Mouse (Mus musculus) heart, embryonic 16.5 days (tissue): ENCODE measurements around the gene Gm21915. TPM values are rescaled to one million over a fixed set of nuclear protein-coding genes. Genes with fewer than 3 reads are reported as not detected.
A peak's percentile ranks its signal among the peaks of the same experiment; 100 is the strongest.

Experiments
- ATAC-seq: fragments of 200-750 bp; cut with Nextera tagmentation; replicated peaks from 2 replicates; pipeline ENCODE4 v1.8.0; 2017; ENCODE audit warnings: moderate number of reproducible peaks; ENCODE audit not compliant: insufficient read depth, low FRiP score; ENCODE audit errors: extremely low read depth
- H3K27ac ChIP-seq: fragments of 300-500 bp; sonication (generic); 2 replicates; pipeline ENCODE4 v1.5.1; 2014; ENCODE audit warnings: mild to moderate bottlenecking, low read length, control low read depth, moderate library complexity
- H3K27me3 ChIP-seq: fragments of 300-500 bp; sonication (generic); 2 replicates; pipeline ENCODE4 v1.6.1; 2014; ENCODE audit warnings: low read length, mixed read lengths; ENCODE audit not compliant: control insufficient read depth, insufficient read depth
- H3K36me3 ChIP-seq: fragments of 300-500 bp; sonication (generic); 2 replicates; pipeline ENCODE4 v1.6.1; 2014; ENCODE audit not compliant: control insufficient read depth, insufficient read depth
- H3K4me1 ChIP-seq: fragments of 300-500 bp; sonication (generic); 2 replicates; pipeline ENCODE4 v1.6.1; 2014; ENCODE audit warnings: low read length, mixed read lengths; ENCODE audit not compliant: control insufficient read depth, insufficient read depth
- H3K4me2 ChIP-seq: fragments of 300-500 bp; sonication (generic); 2 replicates; pipeline ENCODE4 v1.6.1; 2014; ENCODE audit warnings: low read depth, mild to moderate bottlenecking, control low read depth, low read length
- H3K4me3 ChIP-seq: fragments of 300-500 bp; sonication (generic); 2 replicates; pipeline ENCODE4 v1.5.1; 2014; ENCODE audit warnings: mild to moderate bottlenecking, control low read depth, low read length
- H3K9ac ChIP-seq: fragments of 300-500 bp; sonication (generic); 2 replicates; pipeline ENCODE4 v1.6.1; 2014; ENCODE audit warnings: low read length, control low read depth
- H3K9me3 ChIP-seq: fragments of 300-500 bp; sonication (generic); replicated peaks from 2 replicates; pipeline ENCODE4 v1.6.1; 2016; ENCODE audit warnings: low read length; ENCODE audit not compliant: control insufficient read depth
- WGBS: fragments of 180-500 bp; shearing (Covaris S2); extraction: QIAGEN DNeasy Blood & Tissue Kit; methylation state at CpG from one replicate; pipeline ENCODE4 v1.1.7; 2014; 5-methylcytosine and 5-hydroxymethylcytosine counted together
- polyA plus RNA-seq: library from polyadenylated mRNA; unstranded; fragments of >200 nt; fragmentation: Nextera tagmentation; extraction: Ambion mirVana; gene quantifications from 2 replicates; pipeline ENCODE4 v1.2.1, GENCODE M21; 2015

The Gm21915 gene
- polyA plus RNA-seq, 1 experiment from 2014 or later = not detected

GRCm38 (mm10) chr9:40631505-40631904 lies 38.9 kb upstream of the Gm21915 start:
- 86% methylated on average over 10 of the region's 10 CpGs for WGBS
- Histone ChIP-seq H3K4me3 (no peak overlapping the region), H3K9ac (no peak overlapping the region), H3K36me3 (no peaks in the 10 kb centered on the region), H3K4me2 (no peak overlapping the region), H3K4me1 (peaks cover 2% of the 10 kb centered on the region), H3K27ac (no peak overlapping the region), H3K9me3 (no peaks in the 10 kb centered on the region), H3K27me3 (no peaks in the 10 kb centered on the region)
- ATAC-seq = no peak

- no peaks in the 10 kb centered on the region for H3K36me3 ChIP-seq
- no peak overlapping the region for H3K27ac ChIP-seq
- WGBS = 9% methylated on average over 2 of the region's 2 CpGs
- H3K27me3 ChIP-seq = no peaks in the 10 kb centered on the region
- peaks cover 7% of the 10 kb centered on the region for H3K4me1 ChIP-seq
- H3K9me3 ChIP-seq = no peaks in the 10 kb centered on the region
- no peak overlapping the region for H3K4me3 ChIP-seq
- H3K4me2 ChIP-seq = no peak overlapping the region
- no peak for ATAC-seq
- no peak overlapping the region for H3K9ac ChIP-seq
These were observed 34.4 kb upstream of the Gm21915 start for GRCm38 (mm10) chr9:40636054-40636453.

- no peak overlapping the region for H3K27ac ChIP-seq
- peak overlapping the region; percentile 60 for H3K4me3 ChIP-seq
- 46% methylated on average over 8 of the region's 8 CpGs for WGBS
- no peaks in the 10 kb centered on the region for H3K27me3 ChIP-seq
- H3K36me3 ChIP-seq = no peaks in the 10 kb centered on the region
- H3K9me3 ChIP-seq = no peaks in the 10 kb centered on the region
- peak overlapping the region; percentile 71 for H3K4me2 ChIP-seq
- peaks cover 5% of the 10 kb centered on the region; the same call in 1 of the 2 replicates for H3K4me1 ChIP-seq
- H3K9ac ChIP-seq = peak overlapping the region; percentile 76
- ATAC-seq = no peak
These were observed 32.6 kb upstream of the Gm21915 start for GRCm38 (mm10) chr9:40637705-40638393.

- Histone ChIP-seq H3K4me1 (peaks cover 5% of the 10 kb centered on the region; the same call in 1 of the 2 replicates), H3K9ac (peak overlapping the region; percentile 76), H3K9me3 (no peaks in the 10 kb centered on the region), H3K27ac (no peak overlapping the region), H3K4me2 (peak overlapping the region; percentile 71), H3K27me3 (no peaks in the 10 kb centered on the region), H3K36me3 (no peaks in the 10 kb centered on the region), H3K4me3 (peak overlapping the region; percentile 60)
- no peak for ATAC-seq
- 4% methylated on average over 14 of the region's 14 CpGs for WGBS
These were observed 31.9 kb upstream of the Gm21915 start for GRCm38 (mm10) chr9:40638394-40639049.

GRCm38 (mm10) chr9:40639536-40640187 lies 30.8 kb upstream of the Gm21915 start:
- Histone ChIP-seq H3K4me1 (peaks cover 5% of the 10 kb centered on the region; the same call in 1 of the 2 replicates), H3K4me3 (no peak overlapping the region), H3K27me3 (no peaks in the 10 kb centered on the region), H3K9me3 (no peaks in the 10 kb centered on the region), H3K9ac (no peak overlapping the region), H3K4me2 (no peak overlapping the region), H3K36me3 (no peaks in the 10 kb centered on the region), H3K27ac (no peak overlapping the region)
- WGBS = 69% methylated on average over 10 of the region's 10 CpGs
- no peak for ATAC-seq

GRCm38 (mm10) chr9:40641318-40641717 lies 29.1 kb upstream of the Gm21915 start:
- no peaks in the 10 kb centered on the region for H3K27me3 ChIP-seq
- no peak overlapping the region for H3K4me2 ChIP-seq
- no peaks in the 10 kb centered on the region for H3K9me3 ChIP-seq
- WGBS = 84% methylated on average over 2 of the region's 2 CpGs
- H3K36me3 ChIP-seq = no peaks in the 10 kb centered on the region
- peaks cover 5% of the 10 kb centered on the region; the same call in 1 of the 2 replicates for H3K4me1 ChIP-seq
- no peak overlapping the region for H3K27ac ChIP-seq
- H3K4me3 ChIP-seq = no peak overlapping the region
- ATAC-seq = no peak
- H3K9ac ChIP-seq = no peak overlapping the region

- H3K4me3 ChIP-seq = no peak overlapping the region
- H3K4me1 ChIP-seq = peaks cover 5% of the 10 kb centered on the region; the same call in 1 of the 2 replicates
- H3K9ac ChIP-seq = no peak overlapping the region
- H3K27me3 ChIP-seq = no peaks in the 10 kb centered on the region
- no peak overlapping the region for H3K27ac ChIP-seq
- ATAC-seq = no peak
- WGBS = 33% methylated on average over 16 of the region's 16 CpGs
- H3K36me3 ChIP-seq = no peaks in the 10 kb centered on the region
- no peak overlapping the region for H3K4me2 ChIP-seq
- H3K9me3 ChIP-seq = no peaks in the 10 kb centered on the region
These were observed 27.8 kb upstream of the Gm21915 start for GRCm38 (mm10) chr9:40642470-40643220.

- Histone ChIP-seq H3K9me3 (no peaks in the 10 kb centered on the region), H3K9ac (no peak overlapping the region), H3K4me3 (no peak overlapping the region), H3K27me3 (no peaks in the 10 kb centered on the region), H3K4me2 (no peak overlapping the region), H3K4me1 (no peaks in the 10 kb centered on the region), H3K27ac (no peak overlapping the region), H3K36me3 (no peaks in the 10 kb centered on the region)
- WGBS = 74% methylated on average over 3 of the region's 3 CpGs
- no peak for ATAC-seq
These were observed 21.0 kb upstream of the Gm21915 start for GRCm38 (mm10) chr9:40649444-40649843.
